Mouse (Mus musculus) retina, postnatal 7 days (tissue): ENCODE results near the gene Pigk.

ENCODE experiments used
- DNase-seq: peaks from one replicate; pipeline ENCODE4 v3.0.0-alpha.2; 2012; ENCODE audit warnings: low read depth, low spot score

The Pigk gene

GRCm38 (mm10) chr3:152896111-152896510 is 182.2 kb downstream of the Pigk start:
- no peak for DNase-seq

GRCm38 (mm10) chr3:152897196-152897595 is 183.3 kb downstream of the Pigk start:
- no peak for DNase-seq

DNA sequence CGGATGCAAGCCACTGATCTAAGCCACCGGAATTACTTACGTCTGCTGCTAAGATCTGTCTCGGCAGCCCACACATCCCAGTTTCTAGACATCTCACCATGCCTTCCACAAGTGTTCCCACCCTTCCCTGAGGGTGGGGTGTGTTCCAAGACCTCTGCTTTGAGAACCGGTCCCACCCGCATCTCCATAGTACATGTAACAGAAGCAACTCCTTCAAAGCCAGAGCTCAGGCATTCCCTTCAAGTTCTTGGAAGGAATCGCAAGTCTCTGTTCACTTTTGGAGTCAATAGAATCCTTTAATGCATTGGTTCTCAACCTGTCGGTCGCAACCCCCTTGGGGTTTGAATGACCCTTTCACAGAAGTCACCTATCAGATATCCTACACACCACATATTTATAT is 185.0 kb downstream of the Pigk start:
- no peak for DNase-seq

DNA sequence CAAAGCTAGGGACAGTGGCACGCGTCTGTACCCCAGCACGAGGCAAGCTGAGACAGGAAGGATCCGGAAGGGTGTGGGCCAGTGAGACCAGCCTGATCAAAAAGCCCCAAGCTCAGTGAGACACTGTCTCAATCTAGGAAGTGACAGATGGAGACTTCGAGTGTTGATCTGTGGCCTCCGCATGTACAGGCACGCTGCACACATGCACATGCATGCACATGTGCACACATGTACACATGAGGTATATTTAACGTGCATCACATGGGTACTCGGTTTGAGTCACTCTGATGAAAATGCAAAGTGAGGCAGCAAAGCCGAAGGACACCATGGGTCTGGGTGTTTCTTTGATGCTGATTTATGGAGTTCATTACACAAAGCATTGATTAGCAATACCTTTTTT is 191.1 kb downstream of the Pigk start:
- no peak for DNase-seq

- no peak for DNase-seq
These were observed 191.9 kb downstream of the Pigk start for GRCm38 (mm10) chr3:152905800-152906199.

- DNase-seq: no peak
These were observed 193.2 kb downstream of the Pigk start for GRCm38 (mm10) chr3:152907087-152907486.

DNA sequence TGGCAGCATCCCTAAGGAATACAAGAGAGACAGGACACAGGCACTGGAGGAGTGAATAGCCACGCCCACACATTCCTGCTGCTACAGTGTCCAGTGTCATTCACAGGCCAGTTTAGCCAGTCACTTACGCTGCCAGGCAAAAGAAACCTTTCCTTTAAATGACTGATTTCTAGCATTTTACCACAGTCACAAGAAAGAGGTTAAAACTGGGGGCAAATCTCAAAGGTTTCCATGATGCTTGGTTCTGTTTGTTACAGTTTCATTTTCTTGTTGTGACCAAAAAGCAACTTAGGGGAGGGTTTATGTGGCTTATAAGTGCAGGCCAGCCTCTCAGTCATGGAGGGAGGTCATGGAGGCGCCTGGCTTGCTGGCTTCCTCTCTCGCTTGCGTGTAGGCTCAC is 193.8 kb downstream of the Pigk start:
- DNase-seq: no peak

GRCm38 (mm10) chr3:152911578-152911977 is 197.7 kb downstream of the Pigk start:
- DNase-seq: no peak

- DNase-seq: no peak
These were observed 198.6 kb downstream of the Pigk start for GRCm38 (mm10) chr3:152912216-152913101.

DNA sequence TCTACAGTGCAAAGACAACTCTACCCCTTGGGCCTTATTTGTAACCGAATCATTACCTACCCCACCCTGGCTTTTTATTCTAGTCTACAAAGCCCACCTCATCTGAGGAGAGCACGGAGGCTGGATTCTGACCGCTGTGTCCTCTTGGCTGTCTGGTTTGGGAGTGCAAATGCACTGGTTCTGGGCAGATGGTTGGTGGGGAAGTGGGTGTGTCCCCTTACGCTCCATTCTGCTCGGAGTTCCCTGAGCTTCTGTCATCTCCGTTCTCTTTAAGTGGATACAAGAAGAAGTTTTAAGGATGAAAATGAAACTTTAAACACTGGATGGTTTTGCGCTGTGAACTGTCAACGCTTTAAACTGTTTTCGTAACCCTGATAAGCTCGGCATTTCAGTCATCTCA is 199.2 kb downstream of the Pigk start:
- DNase-seq: no peak

DNA sequence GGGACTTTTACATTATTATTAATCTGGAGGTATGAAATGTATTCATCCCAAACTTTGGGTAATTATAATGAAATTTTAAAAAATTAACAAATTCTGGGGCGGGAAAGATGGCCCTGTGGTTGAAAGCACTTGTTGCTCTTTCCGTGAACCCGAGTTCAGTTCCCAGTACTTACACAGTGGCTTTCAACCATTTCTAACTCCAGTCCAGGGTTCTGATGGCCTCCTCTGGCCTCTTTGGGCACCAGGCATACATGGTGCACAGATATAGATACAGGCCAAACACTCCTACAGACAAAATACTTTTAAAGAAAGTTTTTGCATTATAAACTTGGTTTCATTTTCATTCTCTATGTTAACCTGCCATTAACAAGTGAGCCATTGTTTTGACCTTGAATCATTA is 199.7 kb downstream of the Pigk start:
- DNase-seq: no peak

DNA sequence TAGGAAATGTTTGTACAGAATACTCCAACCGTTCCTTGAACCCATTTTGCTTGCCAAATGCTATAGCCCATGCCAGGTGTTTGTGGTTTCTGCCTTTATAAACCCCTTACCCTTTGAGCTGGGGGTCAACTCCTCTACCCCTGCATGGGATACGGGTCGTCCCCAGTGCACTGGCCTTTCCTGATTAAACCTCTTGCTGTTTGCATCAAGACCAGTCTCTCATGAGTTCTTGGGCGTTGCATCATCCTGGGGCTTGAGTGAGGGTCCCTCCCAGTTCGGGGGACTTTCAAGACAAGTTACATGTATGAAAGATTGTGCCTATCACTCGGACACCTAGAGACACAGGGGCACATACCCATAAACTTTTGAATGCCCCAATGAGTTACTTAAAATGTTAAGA is 200.5 kb downstream of the Pigk start:
- no peak for DNase-seq

DNA sequence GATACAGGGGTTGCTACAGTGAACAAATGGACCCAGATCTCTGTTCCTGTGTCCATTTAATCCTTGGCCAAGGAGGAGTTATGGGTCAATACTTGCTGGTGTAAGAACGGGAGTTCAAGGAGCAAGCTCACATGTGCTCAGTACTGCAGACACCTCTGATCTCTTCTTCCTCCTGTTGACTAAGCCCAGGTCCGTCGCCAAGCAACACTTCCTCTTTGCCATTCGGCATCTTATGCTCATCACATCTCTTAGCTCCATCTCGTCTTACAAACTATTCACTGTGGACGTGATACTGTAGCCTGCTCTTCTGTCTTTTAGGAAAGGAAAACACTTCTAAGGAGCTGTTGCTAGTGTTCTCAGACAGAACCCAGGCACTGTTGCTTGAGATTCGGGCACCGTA is 203.7 kb downstream of the Pigk start:
- DNase-seq: no peak

GRCm38 (mm10) chr3:152919101-152919500 is 205.2 kb downstream of the Pigk start:
- DNase-seq: no peak

GRCm38 (mm10) chr3:152920365-152920764 is 206.5 kb downstream of the Pigk start:
- no peak for DNase-seq

DNA sequence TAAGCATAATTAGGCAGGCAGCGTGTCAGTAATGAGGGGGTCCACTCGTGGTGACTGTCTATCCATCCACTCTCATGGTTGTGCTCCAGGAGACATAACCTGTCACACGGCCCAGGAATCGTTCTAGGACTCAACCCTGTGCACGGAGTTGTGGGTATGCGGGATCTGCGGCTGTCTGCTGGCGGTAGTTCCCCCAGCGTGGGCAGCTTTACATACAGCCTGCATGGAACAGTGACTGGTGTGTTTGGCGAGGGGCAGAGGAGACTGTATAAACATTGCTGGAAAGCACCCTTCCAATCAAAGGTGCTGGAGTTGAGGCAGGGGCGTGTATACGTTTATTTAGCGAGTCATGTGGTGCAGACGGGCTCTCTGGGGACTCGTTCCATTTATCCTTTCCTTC is 209.6 kb downstream of the Pigk start:
- DNase-seq: no peak

GRCm38 (mm10) chr3:152925364-152925763 is 211.5 kb downstream of the Pigk start:
- no peak for DNase-seq

DNA sequence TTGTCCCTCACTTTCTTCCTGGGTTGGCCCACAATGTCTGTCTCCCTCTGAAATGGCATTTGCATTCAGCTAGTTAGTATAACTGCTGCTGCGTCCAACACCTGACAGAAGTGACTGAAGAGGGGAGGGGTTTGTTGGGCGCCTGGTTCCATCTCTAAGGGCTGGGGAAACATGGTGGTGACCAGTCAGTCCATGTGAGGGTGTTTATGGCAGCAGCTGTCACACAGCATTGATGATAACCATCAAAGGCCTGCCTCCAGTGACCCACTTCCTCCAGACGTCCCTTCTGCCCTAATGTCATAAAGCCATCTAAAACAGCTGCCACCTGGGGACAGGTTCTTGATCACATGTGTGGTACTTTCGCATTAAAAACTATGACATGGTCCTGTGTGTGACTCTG is 212.3 kb downstream of the Pigk start:
- no peak for DNase-seq

GRCm38 (mm10) chr3:152928287-152928975 is 214.5 kb downstream of the Pigk start:
- no peak for DNase-seq

- no peak for DNase-seq
These were observed 215.4 kb downstream of the Pigk start for GRCm38 (mm10) chr3:152929256-152929787.

DNA sequence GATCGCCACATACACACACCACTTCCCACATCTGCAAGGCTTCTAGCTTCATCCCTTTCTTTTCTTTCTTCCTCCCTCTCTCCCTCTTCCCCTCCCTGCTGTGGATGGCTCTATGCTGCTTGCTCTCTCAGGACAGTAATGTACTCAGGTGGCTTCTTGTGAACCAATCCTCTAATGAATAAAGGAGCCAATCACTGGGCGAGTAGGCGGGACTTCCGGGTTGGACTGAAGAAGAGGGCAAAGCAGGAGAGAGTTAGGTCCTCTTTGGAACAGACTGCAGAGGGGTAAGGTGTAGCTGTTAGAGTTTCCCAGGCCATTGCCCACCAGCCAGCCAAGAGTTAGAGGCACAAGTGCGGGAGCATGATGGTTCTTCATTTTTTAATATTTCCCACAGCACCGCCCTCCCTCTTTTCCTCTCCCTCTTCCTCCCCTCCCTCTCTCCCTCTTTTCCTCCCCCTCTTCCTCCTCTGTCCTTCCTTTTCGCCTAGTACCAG is 215.9 kb downstream of the Pigk start:
- no peak for DNase-seq

DNA sequence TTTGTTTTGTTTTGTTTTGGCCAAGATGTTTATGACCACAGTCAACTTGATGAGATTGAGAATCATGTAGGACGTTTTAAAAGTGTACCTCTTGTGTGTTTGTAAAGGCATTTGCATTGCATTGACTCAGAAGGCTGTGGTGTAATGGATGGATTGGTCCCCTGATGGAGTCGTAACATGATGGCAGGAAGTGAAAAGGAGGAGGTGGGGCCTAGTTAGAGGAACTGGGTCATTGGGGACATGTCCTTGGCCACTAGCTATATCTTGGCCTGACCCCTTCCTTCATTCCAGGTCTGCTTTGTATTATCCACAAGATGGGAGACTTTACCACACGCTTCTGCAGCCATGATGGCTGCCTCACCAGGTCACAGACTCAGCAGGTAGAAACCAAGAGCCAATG is 217.5 kb downstream of the Pigk start:
- no peak for DNase-seq

DNA sequence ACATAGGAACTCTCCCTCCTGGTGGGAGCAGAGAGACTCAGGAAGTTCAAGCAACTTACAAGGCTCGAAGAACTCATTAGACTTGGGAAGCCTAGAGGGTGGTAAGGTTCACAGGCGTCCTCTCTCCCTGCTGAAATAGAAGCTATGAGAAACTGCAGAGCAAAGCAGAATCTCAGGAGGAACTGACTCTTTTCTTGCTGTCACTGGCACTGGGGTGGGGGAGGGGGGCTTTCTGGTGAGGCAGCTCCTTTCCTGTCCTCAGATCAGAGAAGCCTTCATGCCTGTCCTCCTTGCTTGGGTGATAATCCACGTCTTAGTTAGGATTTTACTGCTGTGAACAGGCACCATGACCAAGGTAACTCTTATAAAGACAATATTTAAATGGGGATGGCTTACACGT is 218.2 kb downstream of the Pigk start:
- DNase-seq: no peak
